Mouse (Mus musculus): ENCODE data around the gene Hjurp. TPM values are rescaled to one million over a fixed set of nuclear protein-coding genes. Genes with fewer than 3 reads are reported as not detected.

Gene Hjurp
- polyA plus RNA-seq, 3 experiments from 2014 or later, result 37.3 to 97.3 (median 69.6) TPM

- ATAC-seq, result no peak
Measured at GRCm38 (mm10) chr1:88222216-88222615, 55.2 kb downstream of the Hjurp start.

GRCm38 (mm10) chr1:88220336-88220735, 57.1 kb downstream of the Hjurp start:
- no peak for ATAC-seq

GRCm38 (mm10) chr1:88219054-88219453, 58.4 kb downstream of the Hjurp start:
- ATAC-seq, result no peak

GRCm38 (mm10) chr1:88218591-88218990, 58.8 kb downstream of the Hjurp start:
- no peak for ATAC-seq

- no peak for ATAC-seq
Measured at GRCm38 (mm10) chr1:88218051-88218450, 59.4 kb downstream of the Hjurp start.

- ATAC-seq, result no peak
Measured at GRCm38 (mm10) chr1:88217576-88217975, 59.9 kb downstream of the Hjurp start.

- no peak for ATAC-seq
Measured at GRCm38 (mm10) chr1:88217144-88217543, 60.3 kb downstream of the Hjurp start.

- no peak for ATAC-seq
Measured at GRCm38 (mm10) chr1:88216551-88216950, 60.9 kb downstream of the Hjurp start.

GRCm38 (mm10) chr1:88215466-88216380, 61.7 kb downstream of the Hjurp start:
- no peak for ATAC-seq

- ATAC-seq, result no peak
Measured at GRCm38 (mm10) chr1:88214462-88214952, 62.9 kb downstream of the Hjurp start.

- no peak for ATAC-seq
Measured at GRCm38 (mm10) chr1:88213766-88214461, 63.5 kb downstream of the Hjurp start.

- no peak for ATAC-seq
Measured at GRCm38 (mm10) chr1:88213061-88213460, 64.4 kb downstream of the Hjurp start.

Other genes starting within 250 kb of the Hjurp start
- gene Ugt1a10, start 222.2 kb downstream of the Hjurp start, polyA plus RNA-seq (2017; shearing (Covaris generic)), result not detected
- gene Ugt1a9, start 206.8 kb downstream of the Hjurp start, polyA plus RNA-seq (2017; shearing (Covaris generic)), result not detected
- under 1 TPM in 1 of 3 experiments, not detected in 2; 0.63 TPM for gene Ugt1a8, start 189.8 kb downstream of the Hjurp start, polyA plus RNA-seq (2017; shearing (Covaris generic))
- 1 to 10 TPM in 2 of 3 experiments, under 1 TPM in 1; 0.20 to 1.9 (median 1.5) TPM for gene Ugt1a7c, start 182.6 kb downstream of the Hjurp start, polyA plus RNA-seq (2017; shearing (Covaris generic))
- not detected for gene Ugt1a6b, start 174.4 kb downstream of the Hjurp start, polyA plus RNA-seq (2017; shearing (Covaris generic))
- gene Ugt1a6a, start 142.8 kb downstream of the Hjurp start, polyA plus RNA-seq (2017; shearing (Covaris generic)), result under 1 TPM in 2 of 3 experiments, not detected in 1; 0.19 to 0.98 TPM
- not detected for gene Ugt1a5, start 111.6 kb downstream of the Hjurp start, polyA plus RNA-seq (2017; shearing (Covaris generic))
- not detected for gene Ugt1a2, start 77.0 kb downstream of the Hjurp start, polyA plus RNA-seq (2017; shearing (Covaris generic))
- gene Dnajb3, start 71.9 kb downstream of the Hjurp start, polyA plus RNA-seq (2017; shearing (Covaris generic)), result under 1 TPM in 2 of 3 experiments, not detected in 1; 0.47 to 0.99 TPM
- gene Ugt1a1, start 65.7 kb downstream of the Hjurp start, polyA plus RNA-seq (2017; shearing (Covaris generic)), result not detected
- gene Mroh2a, start 50.6 kb downstream of the Hjurp start, polyA plus RNA-seq (2017; shearing (Covaris generic)), result 1 to 10 TPM; 1.9 to 4.4 (median 2.1) TPM
- not detected for gene Trpm8, start within 50 bp of the Hjurp start, polyA plus RNA-seq (2017; shearing (Covaris generic))
- gene Spp2, start 129.3 kb upstream of the Hjurp start, polyA plus RNA-seq (2017; shearing (Covaris generic)), result not detected
- not detected for gene Glrp1, start 232.4 kb upstream of the Hjurp start, polyA plus RNA-seq (2017; shearing (Covaris generic))

Measured in inflammation-experienced regulatory T-cells, adult 6 months (primary cell).